Mouse (Mus musculus): Measurements from ENCODE around the gene Cbl.

The Cbl gene

DNA sequence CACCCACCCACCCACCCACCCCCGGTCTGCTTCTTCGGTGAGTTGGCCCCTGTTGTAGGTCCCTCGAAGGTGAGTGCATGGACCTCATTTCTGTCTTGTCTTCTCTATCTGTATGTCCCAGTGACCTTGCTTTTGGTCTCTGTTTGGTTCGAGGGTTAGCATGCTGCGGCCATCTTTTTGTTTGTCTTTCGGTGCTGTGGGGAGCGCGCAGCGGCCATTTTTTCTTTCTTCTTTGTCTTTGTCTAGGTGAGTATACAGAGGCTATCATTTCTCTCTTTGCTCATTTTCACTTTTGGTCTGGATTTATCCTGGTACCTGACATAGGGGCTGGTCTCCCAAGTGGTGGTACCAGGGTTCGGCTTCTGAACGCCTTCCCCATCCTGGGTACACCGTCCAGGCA, 55.0 kb downstream of the Cbl start:
- no peak for DNase-seq (ENCODE audit: low read depth)

DNA sequence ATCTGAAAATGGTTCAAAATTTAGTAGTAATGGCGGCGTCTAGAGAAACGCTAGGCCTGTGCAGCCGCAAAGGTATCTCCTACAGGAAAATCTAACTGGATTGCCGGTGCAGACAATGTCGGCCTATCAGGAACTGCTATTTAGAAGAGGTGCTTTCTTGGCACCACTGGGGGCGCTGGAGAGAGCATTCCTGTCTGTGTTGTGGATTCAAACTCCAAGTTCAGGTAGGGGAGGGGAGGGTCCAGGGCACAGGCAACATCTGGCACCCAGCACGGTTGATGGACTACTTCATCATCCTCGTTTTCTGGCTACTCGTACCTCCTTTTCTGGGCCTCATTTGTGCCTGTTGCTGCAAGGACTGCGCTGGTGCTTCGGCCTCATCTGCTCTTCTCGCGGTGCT, 55.5 kb downstream of the Cbl start:
- peak; percentile 63 for DNase-seq (ENCODE audit: low read depth)

DNA sequence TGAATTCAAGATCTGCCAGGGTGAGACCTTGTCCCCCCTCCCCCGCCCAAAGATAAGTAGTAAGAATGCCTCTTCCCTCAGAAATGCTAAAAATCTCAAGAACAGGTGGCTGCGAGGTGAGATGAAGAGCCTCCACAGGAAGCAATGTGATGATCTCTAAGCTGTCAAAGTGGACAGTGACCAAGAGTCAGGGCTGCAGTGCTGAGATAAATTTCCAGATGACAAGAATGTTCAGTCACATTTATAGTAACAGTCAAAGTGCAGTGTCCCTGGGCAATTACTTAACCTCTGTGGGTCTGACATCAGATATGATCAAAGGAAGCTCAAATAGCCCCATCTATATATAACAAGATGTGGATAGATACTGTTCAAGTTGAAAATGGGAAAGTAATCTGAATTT, 56.4 kb downstream of the Cbl start:
- no peak for DNase-seq (ENCODE audit: low read depth)

DNA sequence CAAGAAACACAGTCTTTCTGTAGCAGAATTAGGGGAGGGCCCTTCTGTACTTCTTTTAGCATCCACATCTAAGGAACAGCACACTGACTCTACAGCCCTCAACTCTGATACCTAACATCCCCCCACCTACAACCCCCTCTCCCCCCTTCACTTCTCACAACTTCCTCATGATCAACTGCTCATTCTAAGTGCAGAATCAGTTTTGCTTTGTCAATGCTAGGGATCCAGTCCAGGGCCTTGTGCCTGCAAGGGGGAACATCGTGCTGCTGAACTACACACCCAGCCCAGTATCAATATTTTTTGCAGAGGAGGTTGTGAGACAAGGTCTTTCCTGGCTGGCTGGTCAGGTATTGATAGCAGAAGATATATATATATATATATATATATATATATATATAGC, 57.9 kb downstream of the Cbl start:
- no peak for DNase-seq (ENCODE audit: low read depth)

DNA sequence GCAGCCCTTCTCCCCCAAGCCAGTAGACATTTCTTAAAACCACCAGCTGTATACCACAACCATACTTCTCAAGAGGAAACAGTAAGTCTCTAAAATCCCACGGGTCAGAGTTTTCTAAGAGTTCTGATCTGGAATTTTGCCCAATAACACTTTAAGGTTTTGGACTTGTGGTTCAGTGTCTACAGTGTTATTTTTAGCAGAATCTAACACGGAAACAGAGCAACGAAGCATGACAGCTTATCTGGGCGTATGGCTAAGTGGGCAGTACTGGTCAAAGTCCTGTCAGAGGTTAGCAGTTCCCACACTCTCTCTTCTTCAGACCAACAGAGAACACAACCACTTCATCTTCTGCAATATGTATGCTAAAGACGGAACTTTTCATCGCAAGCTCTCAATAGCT, 58.3 kb downstream of the Cbl start:
- DNase-seq (ENCODE audit: low read depth) = no peak

DNA sequence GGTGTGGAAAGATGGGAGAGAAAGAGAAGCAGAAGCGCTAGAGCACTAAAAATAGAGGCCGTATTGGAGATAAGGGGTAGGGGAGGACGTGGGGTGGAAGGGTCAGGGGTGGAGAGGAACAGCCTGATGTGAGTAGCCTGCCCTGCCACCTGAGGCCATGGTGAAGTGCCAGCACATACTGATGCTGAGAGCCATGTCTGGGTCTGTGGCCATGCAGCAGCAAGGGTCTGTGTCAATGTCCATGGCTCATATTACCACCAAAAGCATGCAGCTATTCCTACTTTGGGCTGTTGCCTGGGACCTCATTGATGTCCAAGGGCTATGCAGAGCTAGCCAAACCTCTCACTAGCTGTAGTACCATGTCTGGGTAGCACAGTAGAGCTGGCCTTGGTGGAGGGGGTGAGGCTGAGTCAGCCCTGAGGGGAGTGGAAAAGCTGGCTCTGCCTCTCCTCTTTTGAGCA, 63.1 kb downstream of the Cbl start:
- no peak for DNase-seq (ENCODE audit: low read depth)

DNA sequence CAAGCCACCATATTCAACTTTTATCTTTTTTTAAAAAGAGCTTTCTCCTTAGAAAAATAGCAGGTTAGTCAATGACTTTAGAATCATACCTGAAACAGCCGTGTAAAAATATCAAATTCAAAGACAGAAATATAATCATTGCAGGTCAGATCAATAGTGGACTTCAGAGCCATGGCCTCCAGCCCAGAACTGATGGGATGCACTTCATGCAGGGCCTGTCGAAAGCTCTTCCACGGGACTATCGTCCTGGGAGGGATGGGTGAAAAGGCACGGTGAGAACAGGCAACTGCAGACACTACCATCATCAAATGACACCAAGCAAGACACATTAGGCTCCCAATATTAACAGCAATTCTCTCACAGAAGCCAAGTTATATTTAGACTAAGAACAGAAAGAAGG, 64.9 kb downstream of the Cbl start:
- no peak for DNase-seq (ENCODE audit: low read depth)

DNA sequence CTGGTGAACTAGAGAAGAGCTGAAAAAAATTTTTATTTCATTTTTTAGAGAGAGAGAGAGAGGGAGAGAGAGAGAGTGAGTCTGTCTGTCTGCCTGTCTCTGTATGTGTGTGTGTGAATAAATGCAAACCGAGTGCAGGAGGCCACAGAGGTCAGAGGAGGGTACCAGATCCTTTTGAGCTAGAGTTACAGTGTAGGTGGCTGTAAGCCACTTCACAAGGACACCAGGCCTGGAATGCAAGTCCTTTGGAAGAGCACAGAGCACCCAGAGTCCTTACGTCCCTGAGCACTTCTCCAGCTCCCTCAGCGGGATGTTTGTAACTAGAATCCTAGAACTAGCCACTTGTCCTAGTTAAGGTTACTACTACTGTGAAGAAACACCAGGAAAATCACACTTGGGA, 74.0 kb downstream of the Cbl start:
- DNase-seq (ENCODE audit: low read depth) = no peak

DNA sequence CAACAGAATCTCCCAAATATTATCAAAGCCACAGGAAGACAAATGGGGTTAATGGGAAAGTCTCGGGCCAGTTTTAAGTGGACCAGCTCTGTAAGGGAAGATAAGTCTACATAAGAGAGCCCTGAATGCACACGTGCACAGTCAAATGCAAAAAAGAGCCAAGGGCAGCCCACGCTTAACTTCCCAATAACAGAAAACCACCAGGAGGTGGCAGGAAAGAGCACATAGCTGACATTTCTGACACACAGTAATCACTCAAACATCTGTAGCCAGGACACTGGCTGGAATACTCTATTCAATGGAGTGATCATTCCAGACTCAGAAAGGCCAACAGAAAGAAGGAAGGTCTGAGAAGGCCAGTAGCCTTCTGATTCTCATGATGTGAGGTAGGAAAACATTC, 86.6 kb downstream of the Cbl start:
- peak; percentile 47 for DNase-seq (ENCODE audit: low read depth)

DNA sequence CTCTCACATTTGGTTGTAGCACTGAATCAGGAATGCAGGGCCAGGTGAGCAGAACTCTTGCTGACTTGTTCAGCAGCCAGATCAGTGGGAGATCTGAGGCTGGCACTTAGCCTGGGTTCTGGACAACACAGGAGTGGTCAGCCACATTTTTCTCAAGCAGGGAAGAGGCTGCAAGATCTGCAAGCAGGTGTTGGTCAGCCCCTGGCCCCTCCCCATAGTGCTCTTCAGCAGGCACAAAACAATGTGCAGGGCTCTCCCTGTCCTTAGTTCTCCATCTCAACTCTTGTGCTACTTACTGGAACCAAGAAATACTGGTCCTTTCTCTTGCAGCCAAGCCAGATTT, 89.2 kb downstream of the Cbl start:
- no peak for DNase-seq (ENCODE audit: low read depth)

DNA sequence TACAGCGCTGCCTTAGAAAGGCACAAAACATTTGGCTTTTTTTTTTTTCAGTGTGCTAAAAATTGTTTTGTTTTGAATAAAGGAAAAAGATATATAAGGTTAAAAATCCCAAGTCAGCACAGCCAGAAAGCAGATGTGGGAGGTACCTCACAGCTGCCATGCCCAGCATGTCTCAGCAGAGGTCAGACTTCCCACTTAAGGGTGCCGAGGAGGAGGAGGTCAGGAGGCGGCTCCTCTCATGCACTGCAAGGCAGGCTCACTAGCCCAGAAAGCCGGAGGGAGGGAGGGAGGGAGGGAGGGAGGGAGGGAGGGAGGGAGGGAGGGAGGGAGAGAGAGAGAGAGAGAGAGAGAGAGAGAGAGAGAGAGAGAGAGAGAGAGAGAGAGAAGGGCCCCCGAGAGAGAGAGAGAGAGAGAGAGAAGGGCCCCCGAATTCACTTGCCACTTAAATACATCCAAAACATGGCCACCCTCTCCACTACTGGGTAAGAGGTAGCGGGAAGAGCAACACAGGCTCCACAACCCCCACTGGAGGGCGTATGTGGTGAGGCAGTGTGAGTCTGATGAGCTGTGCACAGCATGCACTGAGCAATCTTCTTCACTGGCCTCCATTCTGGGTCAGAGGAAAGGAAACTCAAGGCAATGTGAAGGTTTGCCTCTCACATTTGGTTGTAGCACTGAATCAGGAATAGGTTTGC, 89.7 kb downstream of the Cbl start:
- DNase-seq (ENCODE audit: low read depth) = no peak

DNA sequence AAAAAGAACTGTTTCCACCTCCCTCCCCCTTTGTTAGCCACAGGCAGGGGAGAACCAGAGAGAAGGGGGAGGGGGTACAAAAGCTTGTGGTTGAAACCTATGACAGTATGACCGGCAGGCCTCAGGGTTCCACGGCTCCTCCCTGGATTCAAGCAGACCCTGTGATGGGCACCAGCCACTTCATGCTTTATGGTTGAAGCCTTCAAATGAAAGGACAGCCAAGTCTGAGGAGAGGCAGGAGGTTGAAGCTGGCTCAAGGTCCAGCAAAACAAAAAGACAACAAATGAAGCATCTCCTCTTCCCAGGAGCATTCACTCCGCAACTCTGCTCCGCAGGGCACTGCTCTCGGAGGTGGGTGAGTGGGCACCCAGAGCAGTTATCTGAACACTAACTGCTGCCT, 90.4 kb downstream of the Cbl start:
- no peak for DNase-seq (ENCODE audit: low read depth)

DNA sequence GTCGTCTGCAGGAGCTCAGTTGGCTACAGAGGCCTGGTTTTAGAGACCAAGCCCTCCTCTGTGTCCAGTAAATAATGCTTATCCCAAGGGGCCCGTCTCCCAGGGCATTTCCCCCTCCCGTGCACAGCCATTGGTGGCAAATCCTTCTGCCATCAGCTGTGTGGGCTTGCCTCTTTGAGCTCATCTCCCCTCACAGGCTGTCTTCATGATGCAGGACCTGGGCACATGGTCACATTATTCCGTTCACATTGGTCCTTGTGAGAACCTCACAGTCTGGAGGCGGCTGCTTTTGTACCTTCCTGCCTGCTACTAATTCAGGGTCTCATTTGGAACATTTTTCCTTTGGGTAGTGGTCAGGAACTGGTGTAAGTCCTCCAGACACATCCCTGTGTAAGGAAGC, 91.9 kb downstream of the Cbl start:
- DNase-seq (ENCODE audit: low read depth) = no peak

DNA sequence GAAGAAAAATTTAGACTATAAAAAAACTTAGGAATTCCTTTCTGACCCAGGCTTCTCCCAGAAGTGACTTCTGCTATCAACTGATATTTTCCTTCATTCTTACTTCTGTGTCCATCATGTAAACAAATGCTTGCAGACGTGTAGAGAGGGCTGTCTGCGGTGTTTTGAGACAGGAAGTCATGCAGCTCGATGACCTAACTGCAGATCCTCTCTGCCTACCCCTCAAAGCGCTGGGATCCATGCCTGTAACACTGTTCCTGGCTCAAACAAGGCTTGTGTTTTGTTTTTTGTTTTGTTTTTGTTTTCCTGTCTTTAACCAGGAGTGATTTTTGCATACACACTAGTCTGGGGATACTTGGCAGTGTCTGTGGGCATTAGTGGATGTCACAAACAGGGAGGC, 96.0 kb downstream of the Cbl start:
- DNase-seq (ENCODE audit: low read depth) = no peak

DNA sequence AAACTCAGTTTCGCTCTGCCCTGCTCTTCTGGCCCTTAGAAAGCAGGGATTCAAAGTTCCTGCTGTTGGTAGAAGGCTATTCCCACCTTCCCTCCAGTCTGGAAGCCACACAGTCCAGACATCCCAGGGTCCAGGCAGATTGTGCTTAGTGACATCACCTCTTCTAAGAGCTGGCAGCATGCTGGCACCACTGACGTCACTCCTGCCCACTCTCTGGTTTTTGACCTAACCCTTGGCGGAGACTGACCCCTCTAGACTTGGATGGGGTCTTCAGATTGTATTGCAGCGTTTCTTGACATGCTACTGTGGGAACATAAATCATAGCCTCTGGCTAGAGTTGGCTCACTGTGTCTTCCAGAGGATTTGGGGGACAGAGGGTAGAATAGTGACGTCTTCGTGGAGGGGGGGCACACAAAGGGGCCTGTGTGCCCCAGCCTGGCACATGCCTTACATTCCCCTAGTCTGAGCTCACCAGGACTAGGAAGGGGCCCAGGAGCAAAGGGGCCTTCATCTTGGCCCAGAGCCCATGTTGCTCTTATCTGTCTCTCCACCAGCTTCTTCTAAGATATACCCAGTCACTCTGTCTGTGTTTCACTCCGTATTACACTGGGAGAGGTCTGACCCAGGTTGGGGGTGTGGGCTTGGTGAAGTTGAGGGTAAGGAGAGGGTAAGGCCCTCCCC, 98.0 kb downstream of the Cbl start:
- DNase-seq (ENCODE audit: low read depth) = no peak

DNA sequence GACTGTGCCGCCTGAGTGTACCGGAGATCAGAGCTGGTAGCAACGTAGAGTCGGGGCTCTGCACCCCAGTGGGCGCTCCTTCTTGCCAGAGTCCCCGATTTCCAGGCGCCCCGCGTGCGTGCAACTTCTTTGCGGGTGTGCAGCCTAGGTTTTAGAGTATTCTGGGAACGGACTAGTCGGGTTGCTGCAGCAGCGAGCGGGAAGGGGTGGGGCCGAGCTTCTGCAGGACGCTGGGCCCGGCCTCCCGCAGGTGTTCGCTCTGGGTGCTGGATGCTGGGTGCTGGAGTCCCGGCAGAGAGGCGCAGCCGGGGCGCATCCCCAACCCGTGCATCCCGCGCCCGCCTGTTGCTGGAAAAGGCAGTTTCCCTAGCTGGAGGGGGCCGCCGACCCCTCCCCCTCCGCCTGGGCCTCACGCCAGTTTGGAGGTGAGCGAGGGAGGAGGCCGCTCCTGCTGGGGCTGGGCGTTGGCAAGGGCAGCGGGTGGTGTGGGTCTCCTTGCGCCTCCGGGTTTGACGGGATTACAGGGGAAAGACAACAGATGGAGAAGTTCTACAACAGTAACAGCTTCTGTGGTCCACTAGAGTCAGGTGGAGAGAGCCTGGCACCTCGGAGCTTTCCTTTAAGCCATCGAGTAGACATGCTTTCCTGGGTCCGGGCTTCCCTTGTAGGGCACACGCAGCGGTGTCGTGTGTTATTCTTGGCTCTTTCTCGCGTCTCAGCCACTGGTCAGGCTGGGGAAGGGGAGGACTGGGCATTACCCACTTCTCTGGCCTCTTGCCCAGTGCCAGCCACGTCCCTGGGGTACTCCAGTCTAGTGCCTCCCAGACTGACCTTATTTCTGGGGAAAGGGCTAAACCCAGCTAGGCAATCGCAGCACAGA, 98.8 kb downstream of the Cbl start:
- peak; percentile 58 for DNase-seq (ENCODE audit: low read depth)

DNA sequence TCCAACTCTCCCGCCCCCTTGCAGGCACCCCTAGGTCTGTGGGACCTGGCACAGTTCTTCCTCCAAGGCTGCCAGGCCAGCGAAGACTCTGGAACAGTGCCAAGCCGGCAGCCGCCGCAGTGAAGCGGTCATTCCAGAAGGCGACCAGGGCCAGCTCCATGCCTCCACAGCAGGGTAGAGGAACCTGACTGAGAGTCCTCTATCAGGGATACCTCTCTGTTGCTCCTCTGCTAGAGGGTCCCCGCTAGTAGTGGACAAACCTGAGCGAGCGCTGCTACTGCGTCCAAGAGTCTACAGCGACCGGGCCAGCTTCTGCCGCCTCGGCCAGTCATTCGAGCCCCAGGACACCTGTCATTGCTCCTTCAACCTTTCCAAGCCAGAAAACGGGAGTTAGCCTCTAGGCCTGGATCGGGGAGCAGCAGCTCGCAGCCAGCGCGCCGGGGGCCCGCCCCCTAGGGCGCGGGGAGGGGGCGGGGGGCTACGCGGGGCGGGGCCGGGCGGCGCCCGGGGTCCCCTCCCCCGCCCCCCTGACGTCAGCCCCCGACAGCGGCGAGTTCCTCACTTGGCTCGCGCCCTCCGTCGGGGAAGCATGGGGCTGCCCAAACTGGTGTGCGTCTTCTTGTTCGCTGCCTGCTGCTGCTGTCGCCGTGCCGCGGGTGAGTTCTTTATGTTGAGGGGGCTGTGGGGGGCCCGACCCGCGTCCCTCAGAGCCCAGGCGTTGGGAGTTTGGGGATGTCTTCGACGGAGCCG, 99.6 kb downstream of the Cbl start, which contains the start of gene Mcam:
Mcam (plus strand) TSS at position 369 of the 750 bp plus-strand sequence.
- peak; percentile 65 for DNase-seq (ENCODE audit: low read depth)

DNA sequence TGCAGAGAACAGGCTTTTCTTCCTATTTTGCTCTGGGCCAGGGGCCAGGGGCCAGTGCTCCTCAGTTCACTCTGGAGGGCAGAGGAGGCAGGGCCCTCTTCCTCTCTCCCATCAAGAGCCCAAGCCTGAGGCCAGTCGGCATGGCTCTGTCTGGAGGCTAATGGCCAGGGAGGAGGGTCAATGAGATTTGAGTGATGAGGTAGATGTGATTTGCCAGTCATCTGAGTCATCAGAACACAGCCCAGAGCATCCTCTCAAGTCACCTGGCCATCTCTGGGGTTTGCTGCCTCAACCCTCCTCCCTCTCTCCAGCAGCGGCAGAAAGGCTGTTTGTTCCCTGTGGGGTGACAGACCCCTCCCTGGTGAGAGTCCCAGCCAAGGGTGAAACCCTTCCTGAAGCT, 100.6 kb downstream of the Cbl start:
- no peak for DNase-seq (ENCODE audit: low read depth)

DNA sequence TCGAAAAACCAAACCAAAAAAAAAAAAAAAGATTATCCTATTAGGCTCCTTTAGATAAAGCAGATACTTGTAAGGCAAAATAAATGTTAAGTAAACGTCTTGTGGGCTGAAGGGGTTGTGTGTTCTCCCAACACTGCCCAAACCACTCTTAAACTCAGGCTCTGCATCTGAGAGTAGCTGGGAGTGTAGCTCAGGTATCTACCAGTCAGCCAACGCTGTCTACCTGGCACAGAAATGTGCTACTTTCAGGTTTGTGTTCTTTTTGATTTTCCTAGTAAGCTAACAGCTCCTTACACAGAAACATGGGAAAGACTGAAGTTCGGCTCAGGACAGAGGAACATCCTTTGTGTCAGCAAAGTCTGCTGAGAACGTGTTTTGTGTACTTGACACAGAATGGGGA, 101.6 kb downstream of the Cbl start:
- no peak for DNase-seq (ENCODE audit: low read depth)

DNA sequence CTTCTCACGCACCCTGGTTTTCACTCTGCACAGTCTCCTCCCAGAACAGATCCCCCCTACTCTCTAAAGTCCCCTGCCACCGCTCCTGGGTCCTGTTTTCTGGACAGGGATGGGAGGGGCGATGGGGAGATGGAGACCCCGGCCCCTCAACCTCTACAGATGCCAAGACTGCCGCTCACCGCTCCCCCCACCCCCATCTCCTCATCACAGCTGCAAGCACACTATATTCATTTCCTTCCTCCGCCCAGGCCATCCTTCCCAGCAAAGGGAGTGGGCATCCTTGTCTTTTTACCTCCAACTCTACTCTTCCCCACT, 102.6 kb downstream of the Cbl start:
- no peak for DNase-seq (ENCODE audit: low read depth)

DNA sequence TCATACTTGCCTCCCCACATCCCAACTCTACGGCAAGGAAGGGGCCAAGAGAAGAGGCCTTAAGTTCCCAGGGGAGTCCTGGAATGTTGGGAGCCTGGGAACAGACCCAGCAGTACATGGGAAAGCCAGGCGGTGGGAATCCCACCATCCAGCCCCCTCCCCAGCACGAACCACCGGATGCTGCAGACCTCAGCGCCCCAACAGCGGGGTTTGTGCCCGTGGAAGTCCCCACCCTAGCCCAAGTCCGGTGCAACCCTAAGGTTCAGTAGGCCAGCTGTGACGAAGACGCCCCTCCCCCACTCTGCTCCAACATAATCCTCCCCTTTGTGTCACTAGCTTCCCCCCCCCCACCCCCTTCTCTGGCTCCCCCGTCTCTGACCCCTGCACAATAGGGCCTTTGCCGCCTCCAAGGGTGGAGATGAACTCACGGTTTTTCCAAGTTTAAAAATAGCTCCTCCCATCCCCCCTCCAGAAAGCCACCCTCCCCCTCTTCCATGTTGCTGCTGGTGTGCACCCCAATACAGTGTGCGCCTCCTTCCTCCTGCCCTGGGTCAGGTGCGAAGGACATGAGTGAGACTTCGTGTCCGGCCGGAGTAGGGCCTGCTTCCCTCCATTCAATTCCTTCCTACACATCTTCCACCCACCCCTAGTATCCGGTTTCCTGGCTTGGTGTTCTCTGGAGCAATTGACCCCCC, 103.1 kb downstream of the Cbl start:
- peak; percentile 79 for DNase-seq (ENCODE audit: low read depth)

DNA sequence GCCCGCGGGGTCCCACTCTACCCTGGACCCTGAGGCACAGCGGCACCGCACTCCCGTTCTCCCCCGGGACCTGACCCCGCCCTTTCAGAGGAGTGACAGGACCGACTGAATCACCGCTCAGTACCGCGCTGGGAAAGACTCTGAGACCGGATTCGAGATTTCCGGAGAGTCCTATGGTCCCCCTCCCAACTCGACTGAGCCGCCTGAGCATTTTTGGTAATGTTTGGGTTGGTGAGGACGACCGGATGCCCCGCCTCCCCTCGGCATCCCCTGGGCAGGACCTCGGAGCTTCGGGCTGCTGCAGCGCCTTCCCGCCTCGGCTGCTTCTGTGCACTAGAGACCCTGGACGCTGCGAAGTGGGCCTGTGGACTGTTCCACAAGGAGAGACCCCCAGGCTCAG, 103.8 kb downstream of the Cbl start:
- peak; percentile 91 for DNase-seq (ENCODE audit: low read depth)

Data from induced T-regulatory cell, adult 2 months (primary cell).